Mouse (Mus musculus): ENCODE data around the gene Pttg1ip. TPM values are rescaled to one million over a fixed set of nuclear protein-coding genes. Genes with fewer than 3 reads are reported as not detected.

The Pttg1ip gene
- polyA plus RNA-seq, 1 experiment from 2014 or later, result 68.6 TPM

GRCm38 (mm10) chr10:77573162-77573561, 8.4 kb upstream of the Pttg1ip start:
- 68% methylated on average over 1 of the region's 1 CpGs for WGBS
- H3K4me2 ChIP-seq, result no peak overlapping the region

DNA sequence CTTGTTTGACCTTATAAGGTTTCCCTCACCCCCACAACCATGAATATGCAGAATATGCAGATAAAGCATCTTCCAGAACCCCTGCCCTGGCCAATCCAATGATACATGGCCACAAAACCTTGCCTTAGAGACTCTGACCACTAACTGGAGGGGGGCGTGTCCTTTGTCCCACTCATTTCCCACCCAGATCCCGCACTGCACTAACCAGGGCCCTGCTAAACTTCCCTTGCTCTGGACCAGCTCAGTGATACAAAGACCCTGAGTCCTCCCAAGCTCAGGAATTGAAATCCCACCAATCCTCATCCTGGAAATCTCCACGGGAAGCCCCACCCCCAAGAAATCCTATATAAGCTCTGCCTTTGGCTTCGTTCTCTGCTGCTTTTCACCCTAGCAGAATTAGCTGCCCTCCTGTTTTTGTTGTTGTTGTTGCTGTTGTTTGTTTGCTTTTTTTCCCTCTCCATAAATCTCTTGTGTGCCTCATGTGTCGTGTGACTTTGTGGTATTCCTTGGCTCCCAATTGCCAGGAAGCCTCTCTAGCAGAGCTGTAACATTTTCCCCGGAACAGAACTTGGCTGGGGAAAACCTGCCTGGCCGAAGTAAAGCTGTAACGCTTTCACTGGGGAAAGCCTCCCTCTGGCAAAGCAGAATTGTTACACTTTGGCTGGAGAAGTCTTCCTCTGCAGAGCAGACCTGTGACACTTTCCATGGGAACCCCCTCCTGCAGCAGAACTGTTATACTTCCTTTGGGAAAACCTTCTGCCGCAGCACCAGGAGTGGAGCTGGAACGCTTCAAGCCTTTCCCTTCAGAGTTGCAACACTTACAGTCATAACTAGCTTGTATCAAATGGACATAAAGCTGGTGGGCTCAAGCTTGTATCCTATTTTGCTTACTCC, 1.2 kb upstream of the Pttg1ip start:
- peaks cover 25% of the 10 kb centered on the region for H3K4me1 ChIP-seq
- no peaks in the 10 kb centered on the region for H3K36me3 ChIP-seq (replicated peaks)
- no peaks in the 10 kb centered on the region for H3K27me3 ChIP-seq (replicated peaks)
- H3K9me3 ChIP-seq, result no peaks in the 10 kb centered on the region
- 64% methylated on average over 10 of the region's 10 CpGs for WGBS
- ATAC-seq (replicated peaks), result no peak
- no peak overlapping the region for H3K9ac ChIP-seq
- H3K4me2 ChIP-seq, result peak overlapping the region; percentile 87; the same call in 1 of the 2 replicates
- H3K27ac ChIP-seq, result no peak overlapping the region
- no peak overlapping the region for H3K4me3 ChIP-seq

More at GRCm38 (mm10) chr10:77573162-77573561, 8.4 kb upstream of the Pttg1ip start:
- no peak overlapping the region for H3K9ac ChIP-seq
- no peaks in the 10 kb centered on the region for H3K4me1 ChIP-seq
- H3K27ac ChIP-seq, result no peak overlapping the region
- no peaks in the 10 kb centered on the region for H3K27me3 ChIP-seq (replicated peaks)
- H3K9me3 ChIP-seq, result no peaks in the 10 kb centered on the region
- no peaks in the 10 kb centered on the region for H3K36me3 ChIP-seq (replicated peaks)
- H3K4me3 ChIP-seq, result no peak overlapping the region
- no peak for ATAC-seq (replicated peaks)

DNA sequence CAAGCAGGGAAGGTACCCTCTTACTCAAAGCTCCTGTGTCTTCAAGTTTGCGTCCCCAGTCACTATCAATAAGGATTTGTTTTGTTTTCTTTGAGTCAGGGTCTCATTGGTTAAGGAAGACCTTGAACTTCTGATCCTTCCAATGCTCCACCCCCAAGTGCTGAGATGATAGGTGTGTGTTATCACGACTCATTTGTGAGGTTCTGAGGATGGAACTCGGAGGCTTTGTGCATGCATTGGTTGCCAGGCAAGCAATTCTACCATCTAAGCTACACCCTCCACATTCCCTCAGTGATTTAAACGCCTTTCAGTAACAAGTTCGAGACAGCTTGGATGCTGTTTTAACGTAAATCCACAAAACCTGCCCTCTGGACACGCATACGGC, 505 bp upstream of the Pttg1ip start:
- Histone ChIP-seq H3K9me3 (no peaks in the 10 kb centered on the region), H3K9ac (peak overlapping the region; percentile 65), H3K27me3 (replicated peaks) (no peaks in the 10 kb centered on the region), H3K4me3 (peak overlapping the region; percentile 64), H3K4me2 (peak overlapping the region; percentile 87), H3K27ac (peak overlapping the region; percentile 89), H3K4me1 (peaks cover 27% of the 10 kb centered on the region), H3K36me3 (replicated peaks) (no peaks in the 10 kb centered on the region)
- ATAC-seq (replicated peaks), result peak; percentile 25; the same call in 1 of the 2 replicates
- 8% methylated on average over 8 of the region's 8 CpGs for WGBS

- H3K36me3 ChIP-seq (replicated peaks), result no peaks in the 10 kb centered on the region
- H3K9ac ChIP-seq, result peak overlapping the region; percentile 80
- peak overlapping the region; percentile 64 for H3K4me3 ChIP-seq
- peaks cover 36% of the 10 kb centered on the region for H3K4me1 ChIP-seq
- H3K27ac ChIP-seq, result peak overlapping the region; percentile 84; the same call in 1 of the 2 replicates
- H3K4me2 ChIP-seq, result peak overlapping the region; percentile 87
- 8% methylated on average over 8 of the region's 8 CpGs for WGBS
- no peaks in the 10 kb centered on the region for H3K9me3 ChIP-seq
- no peaks in the 10 kb centered on the region for H3K27me3 ChIP-seq (replicated peaks)
- ATAC-seq (replicated peaks), result no peak; the same call in 1 of the 2 replicates
Observed at GRCm38 (mm10) chr10:77582285-77582618, 732 bp downstream of the Pttg1ip start.

- Histone ChIP-seq H3K4me1 (peaks cover 41% of the 10 kb centered on the region), H3K27ac (no peak overlapping the region), H3K36me3 (replicated peaks) (no peaks in the 10 kb centered on the region), H3K4me2 (no peak overlapping the region), H3K9me3 (no peaks in the 10 kb centered on the region), H3K9ac (no peak overlapping the region), H3K4me3 (no peak overlapping the region), H3K27me3 (replicated peaks) (no peaks in the 10 kb centered on the region)
- WGBS, result 82% methylated on average over 10 of the region's 10 CpGs
- ATAC-seq (replicated peaks), result no peak
Observed at GRCm38 (mm10) chr10:77583795-77584422, 2.4 kb downstream of the Pttg1ip start.

DNA sequence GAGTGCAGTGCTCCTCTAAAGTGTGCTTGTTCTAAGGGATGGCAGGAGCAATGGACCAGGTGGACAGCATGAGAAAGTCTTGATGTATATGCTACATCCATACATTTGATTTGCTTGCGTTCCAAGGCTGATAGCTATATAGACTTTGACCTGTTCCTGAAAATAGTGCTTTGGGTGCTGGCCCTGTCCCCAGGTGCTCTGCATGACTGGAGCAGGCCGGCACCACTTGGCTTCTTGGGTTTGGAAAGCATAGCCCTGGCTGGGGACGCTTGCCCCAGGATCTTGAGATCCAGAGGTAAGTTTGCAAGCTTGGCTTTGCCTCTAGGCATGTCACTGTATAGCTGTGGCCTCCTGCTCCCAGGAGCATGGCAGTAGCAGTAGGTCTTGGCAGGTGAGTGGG, 5.1 kb downstream of the Pttg1ip start:
- Histone ChIP-seq H3K36me3 (replicated peaks) (no peaks in the 10 kb centered on the region; the same call in 1 of the 2 replicates), H3K4me1 (peaks cover 40% of the 10 kb centered on the region)
- 94% methylated on average over 3 of the region's 3 CpGs for WGBS

GRCm38 (mm10) chr10:77587091-77587775, 5.7 kb downstream of the Pttg1ip start:
- no peak overlapping the region for H3K4me3 ChIP-seq
- no peaks in the 10 kb centered on the region; the same call in 1 of the 2 replicates for H3K36me3 ChIP-seq (replicated peaks)
- peaks cover 39% of the 10 kb centered on the region for H3K4me1 ChIP-seq
- H3K27ac ChIP-seq, result no peak overlapping the region
- 94% methylated on average over 6 of the region's 6 CpGs for WGBS
- no peak for ATAC-seq (replicated peaks)
- no peak overlapping the region for H3K4me2 ChIP-seq
- H3K9me3 ChIP-seq, result no peaks in the 10 kb centered on the region
- no peaks in the 10 kb centered on the region for H3K27me3 ChIP-seq (replicated peaks)
- H3K9ac ChIP-seq, result no peak overlapping the region

More for the DNA sequence above, 5.1 kb downstream of the Pttg1ip start:
- no peak overlapping the region for H3K27ac ChIP-seq
- ATAC-seq (replicated peaks), result no peak
- no peak overlapping the region for H3K9ac ChIP-seq
- no peaks in the 10 kb centered on the region for H3K27me3 ChIP-seq (replicated peaks)
- H3K9me3 ChIP-seq, result no peaks in the 10 kb centered on the region
- H3K4me3 ChIP-seq, result no peak overlapping the region
- H3K4me2 ChIP-seq, result no peak overlapping the region

DNA sequence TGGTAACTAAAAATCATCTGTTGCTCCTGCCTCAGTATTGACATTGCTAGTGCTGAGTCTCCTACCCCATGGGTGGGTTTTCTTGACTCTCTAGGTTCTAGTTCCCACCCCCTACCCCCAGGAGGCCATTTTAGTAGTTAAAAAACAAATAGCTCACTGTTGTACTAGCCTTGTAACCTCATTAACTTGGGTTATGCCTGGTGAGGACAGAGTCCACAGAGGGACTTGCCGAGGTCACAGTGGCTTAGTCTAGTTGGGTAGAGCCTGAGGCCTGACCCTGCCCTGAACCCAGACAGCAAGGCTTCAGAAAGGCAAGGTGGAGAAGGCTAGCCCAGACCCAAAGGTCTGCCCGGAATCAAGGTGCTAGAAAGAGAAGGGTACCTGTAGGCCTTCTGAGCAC, 6.5 kb downstream of the Pttg1ip start:
- no peak overlapping the region for H3K4me3 ChIP-seq
- 94% methylated on average over 2 of the region's 2 CpGs for WGBS
- no peak overlapping the region for H3K27ac ChIP-seq
- H3K9me3 ChIP-seq, result no peaks in the 10 kb centered on the region
- no peaks in the 10 kb centered on the region for H3K27me3 ChIP-seq (replicated peaks)
- H3K4me1 ChIP-seq, result peaks cover 31% of the 10 kb centered on the region
- no peak for ATAC-seq (replicated peaks)
- H3K36me3 ChIP-seq (replicated peaks), result peaks cover under 1% of the 10 kb centered on the region; the same call in 1 of the 2 replicates
- no peak overlapping the region for H3K4me2 ChIP-seq
- no peak overlapping the region for H3K9ac ChIP-seq

- no peak overlapping the region for H3K9ac ChIP-seq
- no peak for ATAC-seq (replicated peaks)
- no peak overlapping the region for H3K4me2 ChIP-seq
- peaks cover 20% of the 10 kb centered on the region for H3K4me1 ChIP-seq
- 0 out of 2 replicates have a peak overlapping the region, but pooled peaks have one; percentile 35 for H3K27ac ChIP-seq
- WGBS, result 84% methylated on average over 7 of the region's 7 CpGs
- H3K36me3 ChIP-seq (replicated peaks), result peaks cover 10% of the 10 kb centered on the region
- H3K4me3 ChIP-seq, result no peak overlapping the region
- no peaks in the 10 kb centered on the region for H3K9me3 ChIP-seq
- H3K27me3 ChIP-seq (replicated peaks), result no peaks in the 10 kb centered on the region
Observed at GRCm38 (mm10) chr10:77589117-77589516, 7.6 kb downstream of the Pttg1ip start.

- Histone ChIP-seq H3K27me3 (replicated peaks) (no peaks in the 10 kb centered on the region), H3K9me3 (no peaks in the 10 kb centered on the region), H3K9ac (no peak overlapping the region), H3K36me3 (replicated peaks) (peaks cover 16% of the 10 kb centered on the region), H3K4me1 (peaks cover 19% of the 10 kb centered on the region; the same call in 1 of the 2 replicates), H3K27ac (no peak overlapping the region), H3K4me2 (no peak overlapping the region), H3K4me3 (no peak overlapping the region)
- 73% methylated on average over 8 of the region's 8 CpGs for WGBS
- ATAC-seq (replicated peaks), result no peak
Observed at GRCm38 (mm10) chr10:77589749-77590148, 8.2 kb downstream of the Pttg1ip start.

GRCm38 (mm10) chr10:77590812-77591211, 9.3 kb downstream of the Pttg1ip start:
- H3K4me1 ChIP-seq, result peaks cover 19% of the 10 kb centered on the region; the same call in 1 of the 2 replicates
- no peaks in the 10 kb centered on the region for H3K27me3 ChIP-seq (replicated peaks)
- 42% methylated on average over 6 of the region's 6 CpGs for WGBS
- H3K36me3 ChIP-seq (replicated peaks), result peaks cover 21% of the 10 kb centered on the region
- no peak overlapping the region for H3K27ac ChIP-seq
- peak; percentile 21; the same call in 1 of the 2 replicates for ATAC-seq (replicated peaks)
- H3K9ac ChIP-seq, result no peak overlapping the region
- no peaks in the 10 kb centered on the region for H3K9me3 ChIP-seq
- no peak overlapping the region for H3K4me3 ChIP-seq
- no peak overlapping the region for H3K4me2 ChIP-seq

DNA sequence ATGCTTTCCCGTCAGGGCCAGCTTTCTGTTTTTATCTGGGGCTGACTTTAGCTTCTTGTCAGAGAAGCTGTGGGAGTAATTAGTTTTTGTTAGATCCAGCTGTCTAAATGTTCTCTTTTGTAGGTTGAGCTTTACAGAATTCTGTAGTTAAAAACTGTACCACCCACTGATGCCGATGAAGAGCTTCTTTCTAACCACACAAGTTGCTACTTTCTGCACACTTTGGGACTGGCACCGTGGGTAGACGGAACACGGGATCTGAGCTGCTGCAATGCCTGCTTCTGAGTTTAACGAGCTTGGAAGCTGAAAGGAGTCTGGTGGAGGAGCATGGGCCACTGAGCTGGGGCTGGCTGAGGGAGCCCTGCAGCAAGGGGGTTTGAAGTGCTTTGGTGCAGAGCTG, 10.0 kb downstream of the Pttg1ip start:
- Histone ChIP-seq H3K9me3 (no peaks in the 10 kb centered on the region), H3K36me3 (replicated peaks) (peaks cover 22% of the 10 kb centered on the region), H3K9ac (no peak overlapping the region), H3K4me2 (no peak overlapping the region), H3K4me1 (peaks cover 14% of the 10 kb centered on the region; the same call in 1 of the 2 replicates), H3K27me3 (replicated peaks) (no peaks in the 10 kb centered on the region), H3K27ac (no peak overlapping the region), H3K4me3 (no peak overlapping the region)
- no peak for ATAC-seq (replicated peaks)
- WGBS, result 83% methylated on average over 6 of the region's 6 CpGs
